8 mouse cellular contexts compared by ENCODE assay signal in the genomic region with DNA sequence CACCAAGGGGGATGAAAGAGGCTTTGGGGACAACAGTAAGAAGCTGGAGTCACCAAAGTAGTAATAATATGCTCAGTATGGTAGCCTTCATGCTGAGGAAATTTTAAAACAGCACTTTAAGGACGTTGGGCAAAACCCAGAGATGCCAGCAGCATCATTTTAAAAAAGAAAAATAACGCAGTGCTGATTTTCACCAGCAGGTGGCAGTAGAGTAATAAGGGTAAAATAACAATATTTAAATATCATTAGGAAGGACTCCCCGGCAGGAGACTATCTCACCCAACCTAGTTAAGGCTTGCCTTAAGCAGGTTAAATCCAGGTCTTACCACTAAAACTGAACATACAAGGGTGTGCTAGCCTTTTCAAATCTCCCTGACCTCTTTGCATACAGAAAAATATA.
DNase-seq lines count a peak whose midpoint lies in the region; ATAC-seq and TF ChIP-seq lines count a peak whose summit lies in the region.

No protein-coding gene starts in this region.

- no peak for TF ChIP-seq POLR2A in brain, embryonic 14.5 days (IDR thresholded peaks at IDR 0.05; ENCODE audit: borderline replicate concordance, extremely low read depth, insufficient read depth, insufficient read length, poor library complexity, severe bottlenecking)

- no peak overlapping the region for H3K4me3 ChIP-seq in heart, embryonic 12.5 days
- H3K4me3 ChIP-seq in intestine, embryonic 16.5 days (ENCODE audit: low read length): no peak overlapping the region

- DNase-seq in heart, adult 8-10 months (ENCODE audit: low spot score): peak; percentile 48
- peak; percentile 35 to 59 for DNase-seq in spleen, postnatal 10 days (ENCODE audit: low spot score in 2 of 2)
- DNase-seq in spleen, adult 12 weeks (ENCODE audit: low spot score): no peak
- no peak for DNase-seq in brain, embryonic 14.5 days (ENCODE audit: low read depth)
- peak; percentile 57 for DNase-seq in lung, postnatal 10 days
- no peak for DNase-seq in yolk sac, embryonic 10.5 days (ENCODE audit: low spot score)

- no peaks in the 10 kb centered on the region for H3K36me3 ChIP-seq in heart, embryonic 12.5 days
- H3K36me3 ChIP-seq in intestine, embryonic 16.5 days (ENCODE audit: control insufficient read depth, insufficient read depth, low read length): no peaks in the 10 kb centered on the region

- peak; percentile 40; the same call in 1 of the 2 replicates for TF ChIP-seq CTCF in brain, embryonic 14.5 days (IDR thresholded peaks at IDR 0.05; ENCODE audit: borderline replicate concordance, extremely low read depth, insufficient read depth, insufficient read length)

- no peak overlapping the region for H3K27ac ChIP-seq in heart, embryonic 12.5 days (ENCODE audit: poor library complexity, severe bottlenecking)
- H3K27ac ChIP-seq in intestine, embryonic 16.5 days (ENCODE audit: low read length): no peak overlapping the region

- no peaks in the 10 kb centered on the region for H3K27me3 ChIP-seq in heart, embryonic 12.5 days (replicated peaks)
- H3K27me3 ChIP-seq in intestine, embryonic 16.5 days (replicated peaks; ENCODE audit: control insufficient read depth, insufficient read depth, low read length): no peaks in the 10 kb centered on the region

- 13% methylated on average over 3 of the region's 3 CpGs for WGBS in heart, embryonic 12.5 days
- 15% methylated on average over 3 of the region's 3 CpGs for WGBS in intestine, embryonic 16.5 days

- H3K9ac ChIP-seq in heart, embryonic 12.5 days: no peak overlapping the region
- no peak overlapping the region for H3K9ac ChIP-seq in intestine, embryonic 16.5 days (ENCODE audit: low read depth, low read length)

- no peaks in the 10 kb centered on the region for H3K9me3 ChIP-seq in heart, embryonic 12.5 days (replicated peaks)
- no peaks in the 10 kb centered on the region for H3K9me3 ChIP-seq in intestine, embryonic 16.5 days (ENCODE audit: control insufficient read depth, low read length)

- no peak overlapping the region for H3K4me2 ChIP-seq in heart, embryonic 12.5 days
- H3K4me2 ChIP-seq in intestine, embryonic 16.5 days (ENCODE audit: low read depth, low read length): no peak overlapping the region

- peaks cover 3% of the 10 kb centered on the region; the same call in 1 of the 2 replicates for H3K4me1 ChIP-seq in heart, embryonic 12.5 days (replicated peaks)
- H3K4me1 ChIP-seq in intestine, embryonic 16.5 days (ENCODE audit: control insufficient read depth, insufficient read depth, low read length): no peaks in the 10 kb centered on the region

- ATAC-seq in heart, embryonic 12.5 days (ENCODE audit: insufficient number of reproducible peaks, low FRiP score): no peak
- no peak for ATAC-seq in intestine, embryonic 16.5 days

Comparison
In these comparisons a context has a peak if more than half of its experiments do, and no peak if none do; other contexts are left out.
1. DNase-seq: peak in heart, adult 8-10 months (single experiment), spleen, postnatal 10 days (2 of 2) and lung, postnatal 10 days (single experiment); none in spleen, adult 12 weeks (single experiment), brain, embryonic 14.5 days (single experiment) and yolk sac, embryonic 10.5 days (single experiment).